ENCODE assay signal across 17 mouse cellular contexts in genomic region chr7:28921178-28921577, GRCm38 (mm10). TPM values are rescaled to one million over a fixed set of nuclear protein-coding genes. Genes with fewer than 3 reads are reported as not detected.
DNase-seq lines count a peak whose midpoint lies in the region; ATAC-seq and TF ChIP-seq lines count a peak whose summit lies in the region.
"Had no signal": no experiment of that assay in that cellular context is flagged by ENCODE, and none has a peak within 500 bp of the region (broad histone marks: within the 10 kb centered on the region; RNA-seq: fewer than 3 reads in every experiment).

No protein-coding gene starts in this region.

- H3K4me2 ChIP-seq in heart, embryonic 11.5 days: no peak overlapping the region; the same call in 1 of the 2 replicates
- no peak overlapping the region for H3K4me2 ChIP-seq in liver, postnatal 0 days (ENCODE audit: low read depth, low read length)
- H3K4me2 ChIP-seq: hindbrain, embryonic 15.5 days; liver, embryonic 15.5 days had no signal

- H3K9me3 ChIP-seq in heart, embryonic 11.5 days (replicated peaks; ENCODE audit: control insufficient read depth, low read length): no peaks in the 10 kb centered on the region
- no peaks in the 10 kb centered on the region for H3K9me3 ChIP-seq in liver, postnatal 0 days (ENCODE audit: low read length)
- H3K9me3 ChIP-seq: hindbrain, embryonic 15.5 days; liver, embryonic 15.5 days had no signal

- H3K9ac ChIP-seq in heart, embryonic 11.5 days (ENCODE audit: low read depth, low read length): peak overlapping the region; percentile 13; the same call in 1 of the 2 replicates
- no peak overlapping the region for H3K9ac ChIP-seq in liver, postnatal 0 days (replicated peaks)
- H3K9ac ChIP-seq: hindbrain, embryonic 15.5 days; liver, embryonic 15.5 days had no signal

- no peak for TF ChIP-seq CTCF in left cerebral cortex, adult 2 months (IDR thresholded peaks at IDR 0.05)
- no peak for TF ChIP-seq CTCF in embryonic fibroblast, embryonic 13.5 days (IDR thresholded peaks at IDR 0.05; ENCODE audit: borderline replicate concordance, insufficient read depth, low read length)
- no peak for TF ChIP-seq CTCF in liver, postnatal 0 days (IDR thresholded peaks at IDR 0.05; ENCODE audit: low read depth)

- H3K27ac ChIP-seq in heart, embryonic 11.5 days (ENCODE audit: low read depth, low read length): peak overlapping the region; percentile 99
- H3K27ac ChIP-seq in left cerebral cortex, adult 2 months: peak overlapping the region; percentile 77; the same call in 1 of the 2 replicates
- H3K27ac ChIP-seq in embryonic fibroblast, embryonic 13.5 days (ENCODE audit: insufficient read depth, low read length): peak overlapping the region; percentile 99; the same call in 1 of the 2 replicates
- 0 out of 2 replicates have a peak overlapping the region, but pooled peaks have one; percentile 29 for H3K27ac ChIP-seq in liver, postnatal 0 days (ENCODE audit: low read depth)
- H3K27ac ChIP-seq: liver, embryonic 15.5 days had no signal

- H3K4me3 ChIP-seq in heart, embryonic 11.5 days (ENCODE audit: low read depth, low read length): no peak overlapping the region
- H3K4me3 ChIP-seq in left cerebral cortex, adult 2 months: no peak overlapping the region
- no peak overlapping the region for H3K4me3 ChIP-seq in embryonic fibroblast, embryonic 13.5 days (ENCODE audit: insufficient read depth, low read length)
- no peak overlapping the region for H3K4me3 ChIP-seq in liver, postnatal 0 days (ENCODE audit: low read depth, low read length)
- H3K4me3 ChIP-seq: hindbrain, embryonic 15.5 days; liver, embryonic 15.5 days had no signal

- ATAC-seq in heart, embryonic 11.5 days (replicated peaks; ENCODE audit: insufficient number of reproducible peaks, low FRiP score, low TSS enrichment): no peak
- no peak for ATAC-seq in liver, postnatal 0 days
- ATAC-seq: activated CD4-positive, CD25-positive, alpha-beta regulatory T cell, adult 4 months; forebrain, embryonic 14.5 days had no signal

- intact Hi-C loops in heart, postnatal 14 days (cut with DNase I): loop anchor here (5.0 kb wide), 1 partner anchor 36 kb away; no protein-coding TSS in a partner anchor
- intact Hi-C loops in left cerebral cortex, adult 2 months (cut with DNase I): no loop called here
- intact Hi-C loops in left cerebral cortex, postnatal 4 days (cut with DNase I): no loop called here
- intact Hi-C loops in left cerebral cortex, postnatal 14 days (cut with DNase I): loop anchor here (5.0 kb wide), 1 partner anchor 36 kb away; no protein-coding TSS in a partner anchor

- TF ChIP-seq EP300 in liver, postnatal 0 days (IDR thresholded peaks at IDR 0.05; ENCODE audit: low read depth): no peak

- WGBS in heart, embryonic 11.5 days (ENCODE audit: insufficient replicate concordance): 51% methylated on average over 3 of the region's 3 CpGs
- 57% methylated on average over 3 of the region's 3 CpGs for WGBS in liver, postnatal 0 days (ENCODE audit: insufficient replicate concordance)

- H3K36me3 ChIP-seq in heart, embryonic 11.5 days (ENCODE audit: control insufficient read depth, insufficient read depth, low read length): peaks cover 15% of the 10 kb centered on the region
- peaks cover 23% of the 10 kb centered on the region for H3K36me3 ChIP-seq in liver, postnatal 0 days (replicated peaks; ENCODE audit: insufficient read depth, low read length)

- no peak for DNase-seq in heart, postnatal 14 days
- DNase-seq in left cerebral cortex, adult 2 months (ENCODE audit: extremely low spot score in 1 of 2, low spot score in 2 of 2): no peak
- no peak for DNase-seq in left cerebral cortex, postnatal 4 days
- no peak for DNase-seq in liver, postnatal 0 days
- DNase-seq in left cerebral cortex, postnatal 14 days (ENCODE audit: low spot score in 2 of 2): no peak
- DNase-seq in urinary bladder, adult 2 months (ENCODE audit: low spot score): no peak
- DNase-seq: kidney, postnatal 10 days; layer of hippocampus, postnatal 36 days; lung, postnatal 4 days had no signal

- H3K27me3 ChIP-seq in heart, embryonic 11.5 days (ENCODE audit: control insufficient read depth, insufficient read depth, low read length): no peaks in the 10 kb centered on the region
- no peaks in the 10 kb centered on the region for H3K27me3 ChIP-seq in liver, postnatal 0 days (ENCODE audit: insufficient read depth, low read length)
- H3K27me3 ChIP-seq: hindbrain, embryonic 15.5 days; liver, embryonic 15.5 days had no signal

- no peak for TF ChIP-seq POLR2A in embryonic fibroblast, embryonic 13.5 days (IDR thresholded peaks at IDR 0.05; ENCODE audit: low read depth, low read length)

- H3K4me1 ChIP-seq in heart, embryonic 11.5 days (ENCODE audit: control insufficient read depth, insufficient read depth, low read length): peaks cover 85% of the 10 kb centered on the region
- peaks cover 63% of the 10 kb centered on the region for H3K4me1 ChIP-seq in embryonic fibroblast, embryonic 13.5 days (ENCODE audit: control insufficient read depth, insufficient read depth, low read length)
- peaks cover 79% of the 10 kb centered on the region for H3K4me1 ChIP-seq in liver, postnatal 0 days (ENCODE audit: insufficient read depth)

RNA-seq across cellular contexts. Expression of gene Capn12, which starts 40.0 kb away (rescaled TPM):
- polyA plus RNA-seq in heart, embryonic 11.5 days (2014; fragmentation: Nextera tagmentation; extraction: Ambion mirVana): 0.46 and 0.70 TPM in 2 replicates
- total RNA-seq in heart, postnatal 14 days (2021): under 1 TPM; 0.27 to 0.36 TPM
- 1 to 10 TPM; 1.5 to 2.0 TPM for total RNA-seq in left cerebral cortex, adult 2 months (2021)
- under 1 TPM; 0.18 to 0.52 TPM for total RNA-seq in left cerebral cortex, postnatal 4 days (2021)
- polyA plus RNA-seq in embryonic fibroblast, embryonic 13.5 days (2011; ENCODE audit: insufficient read length, low read depth, missing spikeins): 0.23 TPM in 1 of 2 replicates, not detected in the other
- polyA plus RNA-seq in liver, postnatal 0 days (2015; fragmentation: Nextera tagmentation; extraction: Ambion mirVana): 0.09 and 0.23 TPM in 2 replicates
- 1 to 10 TPM in 1 of 2 experiments, under 1 TPM in 1; 0.59 to 1.3 TPM for total RNA-seq in left cerebral cortex, postnatal 14 days (2021)
- 0.66 and 0.73 TPM in 2 replicates for polyA plus RNA-seq in urinary bladder, adult 2 months (2012; rRNA removed)
- total RNA-seq: monocyte, adult 5-6 weeks had no signal

RNA-seq across cellular contexts. Expression of gene Actn4, which starts 41.0 kb away (rescaled TPM):
- polyA plus RNA-seq in heart, embryonic 11.5 days (2014; fragmentation: Nextera tagmentation; extraction: Ambion mirVana): 227 and 262 TPM in 2 replicates
- 100 to 1,000 TPM; 110 to 127 TPM for total RNA-seq in heart, postnatal 14 days (2021)
- total RNA-seq in left cerebral cortex, adult 2 months (2021): 100 to 1,000 TPM; 196 to 199 TPM
- total RNA-seq in left cerebral cortex, postnatal 4 days (2021): 100 to 1,000 TPM; 129 to 134 TPM
- 446 and 575 TPM in 2 replicates for polyA plus RNA-seq in embryonic fibroblast, embryonic 13.5 days (2011; ENCODE audit: insufficient read length, low read depth, missing spikeins)
- 76.3 and 81.2 TPM in 2 replicates for polyA plus RNA-seq in liver, postnatal 0 days (2015; fragmentation: Nextera tagmentation; extraction: Ambion mirVana)
- 100 to 1,000 TPM; 177 to 205 TPM for total RNA-seq in left cerebral cortex, postnatal 14 days (2021)
- 285 and 345 TPM in 2 replicates for polyA plus RNA-seq in urinary bladder, adult 2 months (2012; rRNA removed)

RNA-seq across cellular contexts. Expression of gene Lgals7, which starts 57.5 kb away (rescaled TPM):
- 0.82 and 1.0 TPM in 2 replicates for polyA plus RNA-seq in heart, embryonic 11.5 days (2014; fragmentation: Nextera tagmentation; extraction: Ambion mirVana)
- total RNA-seq in heart, postnatal 14 days (2021): 1 to 10 TPM; 3.2 to 3.6 TPM
- total RNA-seq in left cerebral cortex, adult 2 months (2021): under 1 TPM in 1 of 2 experiments, not detected in 1; 0.49 TPM
- 1 to 10 TPM; 2.3 to 3.7 TPM for total RNA-seq in left cerebral cortex, postnatal 4 days (2021)
- polyA plus RNA-seq in embryonic fibroblast, embryonic 13.5 days (2011; ENCODE audit: insufficient read length, low read depth, missing spikeins): 1.5 and 4.3 TPM in 2 replicates
- polyA plus RNA-seq in liver, postnatal 0 days (2015; fragmentation: Nextera tagmentation; extraction: Ambion mirVana): 0.14 and 0.34 TPM in 2 replicates
- under 1 TPM in 1 of 2 experiments, not detected in 1; 0.47 TPM for total RNA-seq in left cerebral cortex, postnatal 14 days (2021)
- 1.3 and 3.6 TPM in 2 replicates for polyA plus RNA-seq in urinary bladder, adult 2 months (2012; rRNA removed)
- total RNA-seq: gastrocnemius, adult 8-10 months; layer of hippocampus, postnatal 36 days; monocyte, adult 5-6 weeks had no signal

Comparison
In these comparisons a context has a peak if more than half of its experiments do, and no peak if none do; other contexts are left out.
1. intact Hi-C loops: an anchor here in heart, postnatal 14 days (5.0 kb wide) and left cerebral cortex, postnatal 14 days (5.0 kb wide); none called in left cerebral cortex, adult 2 months and left cerebral cortex, postnatal 4 days.
2. H3K27ac ChIP-seq: peak in every context shown above with its lines; median percentile 99 in heart, embryonic 11.5 days; 99 in embryonic fibroblast, embryonic 13.5 days; 77 in left cerebral cortex, adult 2 months; 29 in liver, postnatal 0 days.